In the genomic region with DNA sequence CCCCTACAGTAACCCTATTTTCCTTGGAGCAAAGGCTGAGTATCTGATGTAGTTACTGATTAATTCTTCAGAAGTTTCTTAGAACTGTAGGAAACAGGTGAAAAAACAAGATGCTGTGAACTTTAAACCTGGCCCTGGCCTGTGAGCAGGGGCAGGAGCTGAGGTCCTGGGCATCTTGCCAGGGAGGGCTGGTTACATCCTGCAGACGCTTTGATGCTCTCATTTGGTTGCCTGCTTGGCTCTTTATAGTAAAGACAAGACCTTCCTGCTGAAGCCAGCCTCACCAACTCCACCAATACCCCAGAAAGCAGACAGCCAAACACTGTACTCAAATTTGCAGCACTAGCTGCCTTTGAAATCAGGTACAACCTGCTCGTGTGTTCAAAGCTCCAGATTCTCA, we compare ENCODE assay signal across 8 mouse cellular contexts. TPM values are rescaled to one million over a fixed set of nuclear protein-coding genes. Genes with fewer than 3 reads are reported as not detected.
DNase-seq lines count a peak whose midpoint lies in the region; ATAC-seq lines count a peak whose summit lies in the region.

No protein-coding gene starts in this region.

- no peaks in the 10 kb centered on the region for H3K4me1 ChIP-seq in forebrain, embryonic 11.5 days (replicated peaks; ENCODE audit: control insufficient read depth, insufficient read depth, low read length)

- H3K9me3 ChIP-seq in forebrain, embryonic 11.5 days (ENCODE audit: control insufficient read depth, low read length), result no peaks in the 10 kb centered on the region

- ATAC-seq in CD4-positive, CD25-positive, alpha-beta regulatory T cell, adult 4 months, result peak; percentile 96
- no peak for ATAC-seq in forebrain, embryonic 11.5 days (replicated peaks; ENCODE audit: low FRiP score)

- peak; percentile 88 for DNase-seq in heart, adult 11 months
- no peak for DNase-seq in heart, adult 8-10 months (ENCODE audit: low spot score)
- DNase-seq in cerebellum, postnatal 14 days, result peak; percentile 79 to 81
- peak; percentile 90 for DNase-seq in kidney, postnatal 10 days
- peak; percentile 50 for DNase-seq in testis, postnatal 10 days (ENCODE audit: low spot score)
- no peak for DNase-seq in forebrain, embryonic 11.5 days (ENCODE audit: low spot score)
- DNase-seq in ovary, postnatal 10 days (ENCODE audit: low spot score), result no peak

- H3K36me3 ChIP-seq in forebrain, embryonic 11.5 days (ENCODE audit: control insufficient read depth, insufficient read depth, low read length), result no peaks in the 10 kb centered on the region

- no peak overlapping the region for H3K9ac ChIP-seq in forebrain, embryonic 11.5 days (ENCODE audit: low read length)

- no peak overlapping the region for H3K27ac ChIP-seq in forebrain, embryonic 11.5 days (ENCODE audit: low read depth, low read length)

- H3K4me2 ChIP-seq in forebrain, embryonic 11.5 days (ENCODE audit: low read depth, low read length, severe bottlenecking), result no peak overlapping the region

- H3K4me3 ChIP-seq in forebrain, embryonic 11.5 days (ENCODE audit: low read depth, low read length), result no peak overlapping the region

- no peaks in the 10 kb centered on the region for H3K27me3 ChIP-seq in forebrain, embryonic 11.5 days (ENCODE audit: control insufficient read depth, insufficient read depth, low read length)

- WGBS in forebrain, embryonic 11.5 days, result 73% methylated on average over 2 of the region's 2 CpGs

RNA-seq across cellular contexts. Expression of a gene that starts 11.4 kb away (rescaled TPM):
- total RNA-seq in heart, adult 8-10 months (2022), result 10 to 100 TPM; 27.2 to 33.2 (median 28.1) TPM
- 10 to 100 TPM; 19.1 to 23.2 TPM for polyA plus RNA-seq in CD4-positive, CD25-positive, alpha-beta regulatory T cell, adult 4 months (2017; shearing (Covaris generic))
- 5.9 and 6.5 TPM in 2 replicates for polyA plus RNA-seq in forebrain, embryonic 11.5 days (2014; fragmentation: Nextera tagmentation; extraction: Ambion mirVana)

Comparison
In these comparisons a context has a peak if more than half of its experiments do, and no peak if none do; other contexts are left out.
1. DNase-seq: peak in heart, adult 11 months (single experiment), cerebellum, postnatal 14 days (2 of 2), kidney, postnatal 10 days (single experiment) and testis, postnatal 10 days (single experiment); none in heart, adult 8-10 months (single experiment), forebrain, embryonic 11.5 days (single experiment) and ovary, postnatal 10 days (single experiment).